Mouse (Mus musculus) right cerebral cortex, adult 18-20 months (tissue): ENCODE data around the gene Slc2a12.

Experiments
- DNase-seq: peaks from one replicate; pipeline ENCODE4 v3.0.0; 2022; ENCODE audit warnings: mixed read lengths

Slc2a12 gene

DNA sequence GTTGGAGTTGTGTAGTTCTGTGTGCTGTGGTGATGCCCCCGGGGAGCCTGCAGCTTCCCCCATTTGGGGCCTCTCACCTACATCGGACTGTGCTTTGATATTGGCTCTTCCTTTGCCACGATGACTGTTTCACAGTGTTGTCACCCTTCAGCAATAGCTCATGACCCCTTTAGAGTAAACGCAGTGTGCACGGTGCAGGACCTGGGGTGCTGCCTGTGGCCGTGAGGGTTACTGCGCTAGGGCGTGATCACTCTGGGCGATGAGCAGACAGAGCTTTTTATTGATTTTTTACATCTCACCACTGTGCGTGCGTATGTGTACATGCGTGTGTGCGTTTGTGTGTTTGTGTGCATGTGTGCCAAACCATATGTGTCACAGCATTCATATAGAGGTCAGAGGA is 23.7 kb downstream of the Slc2a12 start:
- no peak for DNase-seq

GRCm38 (mm10) chr10:22674176-22674575 is 29.4 kb downstream of the Slc2a12 start:
- no peak for DNase-seq

DNA sequence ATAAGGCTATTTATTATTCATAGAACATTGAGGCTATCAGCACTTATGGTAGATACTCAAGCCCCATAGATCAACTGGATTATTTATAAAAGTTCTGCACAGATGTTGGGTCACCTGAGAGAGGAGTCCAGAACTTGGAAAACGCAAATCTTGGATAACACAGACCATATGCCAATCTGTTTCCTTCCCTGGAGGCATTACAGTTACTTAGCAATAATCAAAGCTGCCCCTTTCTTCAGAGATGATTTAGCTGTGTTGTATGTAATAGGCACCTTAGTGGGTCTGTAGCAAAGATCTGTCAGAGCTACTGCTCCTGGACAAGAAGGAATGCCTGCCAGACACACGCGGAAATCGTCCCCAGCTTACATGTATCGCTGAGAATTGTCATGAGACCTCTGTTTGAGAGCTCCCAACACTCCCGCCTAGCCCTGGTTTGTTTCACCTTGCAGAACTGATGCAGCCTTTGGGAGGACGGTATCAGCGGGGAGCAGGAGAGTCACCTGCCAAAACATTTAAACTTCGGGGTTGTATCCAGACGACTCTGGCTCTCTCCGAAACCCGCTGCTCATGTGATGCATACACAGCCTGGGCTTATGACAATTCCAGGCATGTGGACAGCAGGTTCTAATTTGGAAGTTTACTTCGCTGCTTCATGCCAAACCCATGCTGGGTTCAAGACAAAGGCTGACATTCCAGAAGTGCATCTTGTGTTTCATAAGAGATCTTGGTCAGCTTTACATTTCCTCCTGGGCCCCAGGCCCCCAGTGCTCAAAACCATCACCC is 31.2 kb downstream of the Slc2a12 start:
- no peak for DNase-seq

- DNase-seq = no peak
Measured at GRCm38 (mm10) chr10:22696236-22696635, 51.4 kb downstream of the Slc2a12 start.

GRCm38 (mm10) chr10:22696864-22697263 is 52.1 kb downstream of the Slc2a12 start:
- DNase-seq = no peak

DNA sequence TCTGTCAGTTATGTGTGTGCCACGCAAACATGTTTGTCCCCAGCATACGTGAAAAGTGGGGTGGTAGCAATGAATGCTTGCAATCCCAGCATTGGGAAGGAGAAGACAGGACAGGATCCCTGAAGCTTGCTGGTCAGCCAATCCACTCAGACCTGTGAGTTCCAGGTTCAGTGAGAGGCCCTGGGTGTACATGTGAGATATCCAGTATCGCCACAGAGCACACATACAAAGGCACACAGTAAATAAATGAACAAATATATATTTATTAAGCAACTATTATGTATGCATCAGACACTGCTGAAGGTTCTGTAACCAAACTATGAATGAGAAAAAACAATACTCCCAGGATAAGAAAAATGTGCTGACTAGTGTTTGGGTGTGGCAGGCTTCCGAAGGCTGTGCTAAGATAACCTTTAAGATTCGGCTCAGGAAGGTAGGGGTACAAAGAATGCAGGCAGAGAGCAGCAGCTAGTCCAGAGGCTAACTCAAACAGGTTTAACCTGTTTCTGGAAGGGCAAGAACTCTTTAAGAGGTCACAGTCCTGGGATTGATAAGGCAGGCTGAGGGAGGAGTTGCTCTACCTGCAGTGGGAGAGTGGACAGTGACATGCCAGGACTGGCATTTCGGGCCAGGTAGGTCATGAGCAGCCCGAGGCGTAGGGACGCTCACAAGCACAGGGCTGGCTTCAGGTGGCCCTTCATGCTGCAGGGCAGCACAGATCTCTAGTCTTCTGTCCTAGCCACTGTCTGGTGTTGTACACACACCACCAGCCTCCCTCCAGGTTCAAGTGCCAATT is 53.5 kb downstream of the Slc2a12 start:
- DNase-seq = no peak

GRCm38 (mm10) chr10:22699487-22700335 is 54.9 kb downstream of the Slc2a12 start:
- DNase-seq = no peak

GRCm38 (mm10) chr10:22700773-22701172 is 56.0 kb downstream of the Slc2a12 start:
- DNase-seq = no peak

GRCm38 (mm10) chr10:22701485-22702315 is 56.9 kb downstream of the Slc2a12 start:
- DNase-seq = peak; percentile 56

GRCm38 (mm10) chr10:22703844-22704243 is 59.0 kb downstream of the Slc2a12 start:
- no peak for DNase-seq

GRCm38 (mm10) chr10:22708190-22708843 is 63.5 kb downstream of the Slc2a12 start:
- DNase-seq = no peak

- no peak for DNase-seq
Measured at GRCm38 (mm10) chr10:22710173-22710777, 65.5 kb downstream of the Slc2a12 start.

DNA sequence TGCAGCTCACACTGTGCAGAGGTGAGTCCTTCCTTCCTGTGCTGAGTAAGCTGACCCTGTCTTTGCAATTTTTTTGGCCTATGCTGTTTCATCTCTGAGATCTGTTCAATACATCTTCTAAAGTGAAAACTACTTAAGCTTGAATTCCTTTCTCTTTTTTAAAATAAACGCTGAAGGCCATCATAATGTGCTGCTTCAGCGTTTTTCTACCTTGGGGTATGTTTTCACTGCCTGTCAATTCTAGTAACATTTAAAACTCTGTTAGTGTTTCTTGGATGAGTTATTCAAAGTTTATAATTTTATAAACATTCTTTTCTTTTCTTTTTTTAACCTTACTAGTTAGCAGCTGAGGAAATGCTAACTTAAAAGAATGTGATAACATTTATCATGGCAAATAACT is 68.1 kb downstream of the Slc2a12 start:
- DNase-seq = no peak

DNA sequence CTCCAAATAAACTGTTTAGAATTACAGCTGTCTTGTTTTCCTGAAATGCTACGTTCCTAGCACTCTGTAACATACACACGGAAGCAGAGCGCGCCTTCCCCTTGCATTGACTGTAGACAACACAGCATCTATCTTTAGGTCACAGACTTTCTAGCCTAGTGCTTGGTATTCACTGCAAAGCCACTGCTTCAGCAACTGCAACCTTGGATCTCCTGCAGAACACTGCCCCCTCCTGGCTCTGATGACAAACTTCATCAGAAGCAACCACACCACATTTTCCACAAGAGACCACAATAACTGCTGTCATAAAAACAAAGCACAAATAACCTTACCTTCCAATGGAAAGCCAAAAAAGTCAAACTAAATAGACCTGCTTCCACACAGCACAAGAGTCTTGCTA is 69.7 kb downstream of the Slc2a12 start:
- DNase-seq = peak; percentile 62

GRCm38 (mm10) chr10:22718475-22718874 is 73.7 kb downstream of the Slc2a12 start:
- DNase-seq = no peak

DNA sequence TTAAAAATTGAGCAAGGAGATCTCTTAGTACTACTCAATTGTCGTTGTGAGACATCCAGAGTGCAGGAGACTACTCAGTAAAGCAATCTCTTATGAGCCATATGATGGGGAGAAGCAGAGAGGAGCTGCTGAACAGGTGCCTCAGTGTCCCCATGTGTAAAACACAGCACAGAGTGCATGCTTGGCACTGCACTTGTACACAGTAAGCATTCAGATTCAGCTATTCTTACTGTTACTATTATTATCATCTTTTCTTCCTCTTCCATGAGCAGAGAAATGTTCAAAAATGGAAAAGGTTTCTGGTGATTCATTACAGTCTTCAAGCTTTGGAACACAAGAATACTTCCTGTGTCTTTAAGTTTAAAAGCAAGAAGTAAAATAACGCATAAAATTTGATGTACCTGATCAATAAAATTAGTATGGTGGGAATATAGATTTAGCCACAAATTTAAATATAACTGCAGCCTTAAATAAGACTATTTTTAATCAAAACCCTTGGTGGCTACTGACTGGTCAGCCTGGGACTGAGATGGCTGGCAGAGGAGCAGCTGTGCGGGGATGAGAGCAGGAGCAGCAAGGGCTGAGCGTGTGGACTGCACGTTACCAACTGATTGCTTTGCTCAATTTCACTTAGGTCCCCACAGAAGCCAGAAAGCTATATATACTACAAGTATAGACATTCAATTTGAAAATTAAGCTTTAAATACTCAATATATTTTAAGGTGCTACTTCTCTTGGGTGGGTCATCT is 76.1 kb downstream of the Slc2a12 start:
- no peak for DNase-seq

DNA sequence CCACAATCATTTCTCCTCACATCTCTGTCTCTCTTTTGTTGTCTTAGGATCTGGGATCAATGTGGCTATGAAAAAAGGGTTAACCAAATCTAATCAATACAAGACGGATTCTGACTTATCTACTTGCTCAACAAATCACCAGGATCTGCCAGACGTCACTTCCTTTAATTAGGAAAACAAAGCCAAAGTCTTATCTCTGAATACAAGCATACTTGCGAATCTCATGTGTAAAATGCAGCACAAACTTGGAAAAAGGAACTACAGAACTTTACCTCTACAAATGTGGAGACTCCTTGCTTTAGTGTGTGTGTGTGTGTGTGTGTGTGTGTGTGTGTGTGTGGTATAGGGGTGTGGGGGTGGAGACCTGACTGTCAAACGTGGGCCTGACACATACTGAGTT is 80.4 kb downstream of the Slc2a12 start:
- no peak for DNase-seq

GRCm38 (mm10) chr10:22726295-22726694 is 81.5 kb downstream of the Slc2a12 start:
- no peak for DNase-seq

- no peak for DNase-seq
Measured at GRCm38 (mm10) chr10:22728257-22728656, 83.4 kb downstream of the Slc2a12 start.

DNA sequence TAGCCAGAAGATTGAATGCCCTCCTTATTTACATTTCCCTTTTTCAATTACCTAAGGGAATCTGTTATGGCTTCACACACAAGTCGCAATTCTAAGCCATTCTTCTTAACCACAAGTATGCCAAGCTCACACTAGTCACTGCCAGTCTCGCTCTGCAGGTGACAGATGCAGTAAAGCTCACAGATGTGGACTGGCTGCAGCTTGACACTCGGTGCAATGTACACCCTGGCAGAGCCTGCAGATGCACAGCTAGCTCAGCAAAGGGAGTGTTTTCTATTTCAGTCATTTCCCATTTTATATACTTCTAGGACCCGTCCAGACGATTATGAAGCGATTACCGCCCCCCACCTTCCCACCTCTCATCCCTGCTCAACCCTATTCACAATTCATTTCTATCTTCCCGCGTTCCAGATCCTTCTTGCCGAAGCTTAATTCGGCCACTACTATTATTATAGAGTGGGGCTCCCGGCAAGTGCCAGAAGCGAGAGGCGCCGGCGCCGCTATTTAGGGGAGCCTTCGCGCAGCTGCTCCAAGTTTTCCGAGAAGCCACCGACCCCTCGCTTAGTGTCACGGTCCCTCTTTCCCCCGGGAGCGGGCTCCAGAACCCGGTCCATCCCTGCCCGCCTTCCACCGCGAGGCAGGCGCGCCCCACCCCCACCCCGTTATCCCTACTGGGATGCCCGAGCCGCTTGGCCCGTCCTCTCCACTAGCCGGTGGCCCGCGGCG is 85.6 kb downstream of the Slc2a12 start:
- no peak for DNase-seq
